ENCODE assay signal across 20 mouse cellular contexts in genomic region chr13:119637837-119638236, GRCm38 (mm10). TPM values are rescaled to one million over a fixed set of nuclear protein-coding genes. Genes with fewer than 3 reads are reported as not detected.
"Had no signal": no experiment of that assay in that cellular context is flagged by ENCODE, and none has a peak within 500 bp of the region (broad histone marks: within the 10 kb centered on the region; RNA-seq: fewer than 3 reads in every experiment).

No protein-coding gene starts in this region.

- H3K9ac ChIP-seq: liver, embryonic 13.5 days; lung, embryonic 14.5 days; midbrain, embryonic 12.5 days; midbrain, embryonic 15.5 days; neural tube, embryonic 12.5 days; neural tube, embryonic 15.5 days had no signal

- H3K36me3 ChIP-seq: liver, embryonic 13.5 days; midbrain, embryonic 12.5 days; midbrain, embryonic 15.5 days; neural tube, embryonic 12.5 days; neural tube, embryonic 15.5 days had no signal

- H3K27me3 ChIP-seq: liver, embryonic 13.5 days; neural tube, embryonic 12.5 days had no signal

- H3K4me3 ChIP-seq: left cerebral cortex, adult 2 months; liver, embryonic 13.5 days; midbrain, embryonic 12.5 days; midbrain, embryonic 15.5 days; neural tube, embryonic 12.5 days; neural tube, embryonic 15.5 days had no signal

- H3K27ac ChIP-seq: left cerebral cortex, adult 2 months; liver, embryonic 13.5 days; macrophage; midbrain, embryonic 12.5 days; midbrain, embryonic 15.5 days; neural tube, embryonic 12.5 days; neural tube, embryonic 15.5 days; stomach, postnatal 0 days had no signal

- H3K9me3 ChIP-seq: liver, embryonic 13.5 days; midbrain, embryonic 12.5 days; midbrain, embryonic 15.5 days; neural tube, embryonic 12.5 days; neural tube, embryonic 15.5 days had no signal

- DNase-seq: layer of hippocampus, postnatal 36 days; liver, embryonic 13.5 days; lung, embryonic 14.5 days; thymus, adult 2 months; thymus, postnatal 14 days; thymus, postnatal 4 days had no signal

- ATAC-seq: inflammation-experienced regulatory T-cells, adult 6 months; intestine, embryonic 16.5 days; lung, postnatal 0 days; midbrain, embryonic 15.5 days had no signal

- H3K4me1 ChIP-seq: liver, embryonic 13.5 days; midbrain, embryonic 12.5 days; midbrain, embryonic 15.5 days; neural tube, embryonic 12.5 days; neural tube, embryonic 15.5 days had no signal

- H3K4me2 ChIP-seq: liver, embryonic 13.5 days; lung, embryonic 14.5 days; midbrain, embryonic 12.5 days; midbrain, embryonic 15.5 days; neural tube, embryonic 12.5 days; neural tube, embryonic 15.5 days had no signal

RNA-seq across cellular contexts. Expression of gene Ccl28, which starts 14.2 kb away (rescaled TPM):
- total RNA-seq: megakaryocyte, adult 5-6 weeks had no signal
- polyA plus RNA-seq: liver, adult 2 months; liver, embryonic 13.5 days; liver, embryonic 16.5 days; macrophage; spleen, adult 2 months had no signal
